Mouse (Mus musculus) heart, postnatal 0 days (tissue): ENCODE results near the gene Rad23a. TPM values are rescaled to one million over a fixed set of nuclear protein-coding genes. Genes with fewer than 3 reads are reported as not detected.
A peak's percentile ranks its signal among the peaks of the same experiment; 100 is the strongest.

Experiments used
- ATAC-seq: fragments of 200-750 bp; cut with Nextera tagmentation; 2 replicates; pipeline ENCODE4 v1.8.0; 2017; ENCODE audit warnings: low read depth, moderate number of reproducible peaks, moderate library complexity; ENCODE audit not compliant: insufficient read depth
- DNase-seq: peaks from one replicate; pipeline ENCODE4 v3.0.0-alpha.2; 2016; ENCODE audit warnings: low spot score
- H3K27ac ChIP-seq: fragments of 300-500 bp; sonication (generic); 2 replicates; pipeline ENCODE4 v1.5.1; 2014; ENCODE audit warnings: low read depth, mild to moderate bottlenecking
- H3K27me3 ChIP-seq: fragments of 300-500 bp; sonication (generic); 2 replicates; pipeline ENCODE4 v1.6.1; 2014; ENCODE audit warnings: low read length, mixed read lengths; ENCODE audit not compliant: control insufficient read depth, insufficient read depth
- H3K36me3 ChIP-seq: fragments of 300-500 bp; sonication (generic); replicated peaks from 2 replicates; pipeline ENCODE4 v1.6.1; 2014; ENCODE audit warnings: low read length, mixed read lengths; ENCODE audit not compliant: control insufficient read depth, insufficient read depth
- H3K4me1 ChIP-seq: fragments of 300-500 bp; sonication (generic); 2 replicates; pipeline ENCODE4 v1.6.1; 2014; ENCODE audit warnings: antibody characterized with exemption; ENCODE audit not compliant: control insufficient read depth, insufficient read depth
- H3K4me2 ChIP-seq: fragments of 300-500 bp; sonication (generic); 2 replicates; pipeline ENCODE4 v1.6.1; 2014; ENCODE audit warnings: low read depth, mild to moderate bottlenecking, low read length, moderate library complexity
- H3K4me3 ChIP-seq: fragments of 300-500 bp; sonication (generic); 2 replicates; pipeline ENCODE4 v1.5.1; 2014; ENCODE audit warnings: low read depth, low read length
- H3K9ac ChIP-seq: fragments of 300-500 bp; sonication (generic); replicated peaks from 2 replicates; pipeline ENCODE4 v1.6.1; 2014; ENCODE audit warnings: low read depth, low read length, mixed read lengths
- H3K9me3 ChIP-seq: fragments of 300-500 bp; sonication (generic); replicated peaks from 2 replicates; pipeline ENCODE4 v1.6.1; 2016; ENCODE audit warnings: low read length; ENCODE audit not compliant: control insufficient read depth
- CTCF ChIP-seq: IDR thresholded peaks from 2 replicates; pipeline ENCODE4 v1.5.1; 2016; ENCODE audit warnings: antibody characterized with exemption, control low read depth, low read depth
- EP300 ChIP-seq: IDR thresholded peaks from 2 replicates; pipeline ENCODE4 v1.6.1; 2016; ENCODE audit warnings: antibody characterized with exemption, low read depth
- WGBS: fragments of 180-500 bp; shearing (Covaris S2); extraction: QIAGEN DNeasy Blood & Tissue Kit; methylation state at CpG from one replicate; pipeline ENCODE4 v1.1.7; 2014; 5-methylcytosine and 5-hydroxymethylcytosine counted together
- polyA plus RNA-seq: library from polyadenylated mRNA; unstranded; fragments of >200 nt; fragmentation: Nextera tagmentation; extraction: Ambion mirVana; gene quantifications from 2 replicates; pipeline ENCODE4 v1.2.1, GENCODE M21; 2015
- total RNA-seq: library from RNA; depleted of rRNA; stranded (reverse); fragments of >200 nt; gene quantifications from 2 replicates; pipeline ENCODE4 v1.2.3, GENCODE M21; 2014; ENCODE audit warnings: low replicate concordance

The Rad23a gene
- total and polyA plus RNA-seq, 2 experiments from 2014 or later = 89.2 to 125 TPM

- no peaks in the 10 kb centered on the region for H3K9me3 ChIP-seq
- no peaks in the 10 kb centered on the region for H3K36me3 ChIP-seq
- peaks cover 12% of the 10 kb centered on the region; the same call in 1 of the 2 replicates for H3K4me1 ChIP-seq
- no peak overlapping the region for H3K9ac ChIP-seq
- peak; percentile 78 for ATAC-seq
- H3K4me2 ChIP-seq = peak overlapping the region; percentile 54
- no peak overlapping the region for H3K27ac ChIP-seq
- under 1% methylated on average over 32 of the region's 32 CpGs for WGBS
- peak; percentile 79 for DNase-seq
- no peaks in the 10 kb centered on the region for H3K27me3 ChIP-seq
- peak overlapping the region; percentile 27 for H3K4me3 ChIP-seq
- TF ChIP-seq CTCF (peak; percentile 81), EP300 (no peak)
Observed at GRCm38 (mm10) chr8:84810896-84811295, 29.6 kb downstream of the Rad23a start.

GRCm38 (mm10) chr8:84809941-84810280 is 30.6 kb downstream of the Rad23a start:
- no peak for ATAC-seq

GRCm38 (mm10) chr8:84809109-84809940 is 31.1 kb downstream of the Rad23a start:
- H3K27me3 ChIP-seq = no peaks in the 10 kb centered on the region
- ATAC-seq = no peak

More at GRCm38 (mm10) chr8:84809941-84810280, 30.6 kb downstream of the Rad23a start:
- Histone ChIP-seq H3K4me3 (no peak overlapping the region), H3K27ac (no peak overlapping the region), H3K36me3 (no peaks in the 10 kb centered on the region), H3K4me1 (peaks cover 8% of the 10 kb centered on the region; the same call in 1 of the 2 replicates), H3K9ac (no peak overlapping the region), H3K27me3 (no peaks in the 10 kb centered on the region), H3K9me3 (no peaks in the 10 kb centered on the region), H3K4me2 (no peak overlapping the region)
- TF ChIP-seq CTCF = no peak
- TF ChIP-seq EP300 = no peak
- whole genome bisulfite sequencing = 78% methylated on average over 5 of the region's 5 CpGs
- no peak for DNase-seq

GRCm38 (mm10) chr8:84806031-84806430 is 34.4 kb downstream of the Rad23a start:
- no peak overlapping the region for H3K9ac ChIP-seq
- no peak for TF ChIP-seq CTCF
- ATAC-seq (no peak), DNase-seq (no peak)
- no peaks in the 10 kb centered on the region for H3K27me3 ChIP-seq
- no peaks in the 10 kb centered on the region for H3K4me1 ChIP-seq
- no peak overlapping the region for H3K4me2 ChIP-seq
- H3K4me3 ChIP-seq = no peak overlapping the region
- H3K9me3 ChIP-seq = no peaks in the 10 kb centered on the region
- WGBS = 94% methylated on average over 5 of the region's 5 CpGs
- no peak overlapping the region for H3K27ac ChIP-seq
- no peaks in the 10 kb centered on the region for H3K36me3 ChIP-seq

More at GRCm38 (mm10) chr8:84809109-84809940, 31.1 kb downstream of the Rad23a start:
- H3K9me3 ChIP-seq = no peaks in the 10 kb centered on the region
- H3K9ac ChIP-seq = no peak overlapping the region
- no peak overlapping the region for H3K27ac ChIP-seq
- H3K36me3 ChIP-seq = no peaks in the 10 kb centered on the region
- TF ChIP-seq EP300 = no peak
- TF ChIP-seq CTCF = no peak
- H3K4me1 ChIP-seq = 0 out of 2 replicates have a peak, but pooled peaks cover 2% of the 10 kb centered on the region
- H3K4me2 ChIP-seq = no peak overlapping the region
- no peak overlapping the region for H3K4me3 ChIP-seq
- WGBS = 56% methylated on average over 12 of the region's 12 CpGs
- DNase-seq = no peak

GRCm38 (mm10) chr8:84799999-84800831 is 40.2 kb downstream of the Rad23a start, which contains the start of gene Nfix:
Gene Nfix (minus strand): TSS chr8:84800344.
- no peaks in the 10 kb centered on the region for H3K9me3 ChIP-seq
- ATAC-seq (peak; percentile 55), DNase-seq (peak; percentile 56)
- H3K27ac ChIP-seq = peak within 1 kb of the TSS; percentile 94
- H3K27me3 ChIP-seq = no peaks in the 10 kb centered on the region
- H3K4me2 ChIP-seq = peak within 1 kb of the TSS; percentile 72
- H3K4me1 ChIP-seq = no peaks in the 10 kb centered on the region
- peak within 1 kb of the TSS; percentile 72 for H3K4me3 ChIP-seq
- TF ChIP-seq CTCF (no peak), EP300 (no peak)
- WGBS = 1% methylated on average over 43 of the region's 125 CpGs
- H3K9ac ChIP-seq = peak within 1 kb of the TSS; percentile 95
- peaks cover 10% of the 10 kb centered on the region; the same call in 1 of the 2 replicates for H3K36me3 ChIP-seq
